Mouse (Mus musculus) lung, postnatal 4 days (tissue): ENCODE data around the gene Vti1a.
A peak's percentile ranks its signal among the peaks of the same experiment; 100 is the strongest.

Experiments
- DNase-seq, 2 experiments: peaks; one replicate each; pipeline ENCODE4 v3.0.0; 2021

The Vti1a gene

DNA sequence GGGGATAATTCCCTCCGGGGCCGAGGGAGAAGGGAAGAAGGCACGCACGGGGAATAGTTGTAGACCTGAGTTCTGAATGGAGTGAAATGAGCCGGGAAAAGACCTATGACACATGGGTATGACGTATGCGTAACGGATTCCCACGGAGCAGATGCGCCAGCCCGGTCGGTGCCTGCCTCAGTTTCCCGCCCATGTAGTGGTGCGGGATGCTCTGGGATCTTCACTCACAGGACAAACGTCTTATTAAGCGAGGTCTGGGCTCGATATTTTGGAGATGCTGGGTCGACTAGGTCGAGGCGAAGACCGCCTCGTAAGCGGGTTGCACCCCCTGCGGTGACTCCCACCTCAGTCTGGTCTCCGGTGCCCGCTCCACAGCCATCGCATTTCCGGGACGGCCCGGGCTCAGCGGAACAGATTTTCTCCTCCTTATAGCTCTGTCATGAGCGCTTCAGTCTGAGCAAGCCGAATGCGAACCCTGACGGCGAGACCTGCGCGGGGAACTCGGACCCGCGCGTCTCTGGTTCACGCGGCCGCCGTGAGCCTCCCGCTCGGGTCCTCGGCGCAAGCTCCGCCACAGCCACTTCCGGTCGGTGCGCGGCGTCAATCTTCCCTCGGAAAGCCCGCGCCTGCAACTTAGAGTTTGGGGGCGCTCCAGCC lies 515 bp upstream of the Vti1a start, which contains the start of gene Zdhhc6:
Zdhhc6 (minus strand) TSS at position 581 of the 657 bp plus-strand sequence.
- peak; percentile 89 for DNase-seq

DNA sequence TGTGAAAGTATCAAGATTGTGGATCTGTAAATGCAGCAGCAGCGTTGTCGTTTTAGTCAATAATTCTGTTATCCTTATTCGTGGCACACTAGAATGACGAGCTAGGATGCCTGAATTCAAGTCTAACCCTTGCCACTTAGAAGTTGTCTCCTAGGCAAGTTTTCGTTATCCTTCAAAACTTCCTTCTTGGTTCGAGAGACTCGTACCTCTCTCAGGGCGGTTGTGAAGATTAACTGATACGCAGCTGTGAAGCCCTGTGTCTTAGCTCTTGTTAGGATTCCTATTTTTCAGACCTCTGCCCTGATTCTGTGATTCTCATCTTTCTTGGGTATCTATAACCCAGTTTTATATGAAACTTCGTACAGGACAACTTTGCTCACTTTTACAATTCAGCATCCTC lies 806 bp downstream of the Vti1a start:
- no peak for DNase-seq

DNA sequence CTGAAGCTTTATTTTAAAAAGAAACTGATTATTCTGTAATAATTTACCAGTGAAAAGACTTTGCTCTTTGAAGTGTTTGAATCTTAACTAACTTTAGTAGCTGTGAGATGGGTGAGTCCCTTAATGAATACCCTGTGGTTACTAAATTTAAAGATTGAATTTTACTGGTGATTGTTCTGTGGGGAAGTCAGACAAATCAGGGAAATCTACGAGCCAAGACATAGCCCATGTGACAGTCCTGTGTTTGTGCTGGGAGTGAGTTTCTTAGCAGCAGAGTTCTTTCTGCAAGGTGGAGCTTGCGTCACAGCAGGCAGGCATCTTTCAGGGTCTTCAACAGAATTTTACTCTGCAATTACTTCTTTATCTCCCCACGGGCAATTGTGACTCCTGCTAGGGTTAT lies 2.9 kb downstream of the Vti1a start:
- no peak for DNase-seq

GRCm38 (mm10) chr19:55319521-55319920 lies 3.4 kb downstream of the Vti1a start:
- no peak for DNase-seq

- no peak for DNase-seq
Observed at GRCm38 (mm10) chr19:55322604-55323003, 6.5 kb downstream of the Vti1a start.

DNA sequence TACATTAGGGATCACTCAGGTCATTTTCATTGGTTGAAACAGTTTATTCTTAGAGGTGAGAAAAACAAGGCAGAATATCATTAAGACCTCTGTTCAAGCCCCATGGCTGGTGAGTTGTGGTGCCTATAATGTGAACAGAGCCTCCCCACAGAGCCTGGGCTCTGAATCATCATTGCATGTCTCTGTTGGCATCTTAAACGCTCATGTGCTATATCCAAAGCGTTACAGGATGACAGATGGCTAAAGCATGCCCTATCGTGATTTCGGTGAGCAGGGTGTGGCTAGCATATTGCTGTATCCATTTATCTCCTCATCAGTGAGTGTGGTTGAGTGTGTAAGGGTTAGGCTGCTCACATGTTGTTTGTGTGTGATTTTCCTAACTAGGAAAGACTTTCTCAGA lies 11.4 kb downstream of the Vti1a start:
- DNase-seq: no peak

DNA sequence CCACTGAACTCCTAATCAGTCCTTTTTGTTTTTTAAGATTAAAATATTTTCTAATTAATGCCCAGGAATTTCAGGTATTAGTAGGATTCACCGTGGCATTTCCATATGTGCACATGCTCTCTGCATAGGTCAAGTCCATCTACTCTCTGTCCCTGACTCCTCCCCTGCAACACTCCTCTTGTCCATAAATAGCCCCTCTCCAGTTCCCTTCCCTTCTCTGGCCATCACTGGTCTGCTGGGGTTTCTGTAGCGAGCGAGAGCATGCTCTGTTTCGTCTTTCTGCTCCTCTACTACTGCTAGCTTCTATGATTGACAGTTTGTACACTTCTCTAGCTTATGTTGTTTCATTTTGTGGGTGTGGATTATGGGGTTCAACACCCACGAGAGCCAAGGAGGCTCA lies 15.7 kb downstream of the Vti1a start:
- no peak for DNase-seq

- DNase-seq: peak; percentile 47 to 79
Observed at GRCm38 (mm10) chr19:55332641-55333268, 16.7 kb downstream of the Vti1a start.

DNA sequence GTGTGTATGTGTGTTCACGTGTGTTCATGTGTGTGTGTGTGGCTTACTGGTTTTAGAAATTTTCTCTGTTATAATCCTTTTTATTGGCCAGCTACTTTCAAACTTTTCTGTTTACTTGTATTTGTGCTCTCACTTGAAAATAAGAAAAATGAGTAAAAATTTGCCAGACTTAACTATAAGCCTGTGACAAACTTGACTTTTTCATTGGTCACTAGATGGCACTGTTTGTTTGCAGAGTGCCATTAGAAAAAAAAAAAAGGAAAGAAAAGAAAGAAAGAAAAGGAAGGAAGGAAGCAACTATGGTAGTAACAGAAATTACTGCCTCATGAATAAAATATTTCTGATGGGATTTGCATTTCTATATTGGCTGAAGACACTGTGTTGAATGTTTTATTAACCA lies 19.8 kb downstream of the Vti1a start:
- no peak for DNase-seq

- peak; percentile 24 to 49 for DNase-seq
Observed at GRCm38 (mm10) chr19:55336441-55336840, 20.3 kb downstream of the Vti1a start.

GRCm38 (mm10) chr19:55337066-55337465 lies 21.0 kb downstream of the Vti1a start:
- no peak for DNase-seq

- no peak for DNase-seq
Observed at GRCm38 (mm10) chr19:55337664-55338063, 21.6 kb downstream of the Vti1a start.

- no peak for DNase-seq
Observed at GRCm38 (mm10) chr19:55340521-55340920, 24.4 kb downstream of the Vti1a start.

- no peak for DNase-seq
Observed at GRCm38 (mm10) chr19:55341377-55341776, 25.3 kb downstream of the Vti1a start.

DNA sequence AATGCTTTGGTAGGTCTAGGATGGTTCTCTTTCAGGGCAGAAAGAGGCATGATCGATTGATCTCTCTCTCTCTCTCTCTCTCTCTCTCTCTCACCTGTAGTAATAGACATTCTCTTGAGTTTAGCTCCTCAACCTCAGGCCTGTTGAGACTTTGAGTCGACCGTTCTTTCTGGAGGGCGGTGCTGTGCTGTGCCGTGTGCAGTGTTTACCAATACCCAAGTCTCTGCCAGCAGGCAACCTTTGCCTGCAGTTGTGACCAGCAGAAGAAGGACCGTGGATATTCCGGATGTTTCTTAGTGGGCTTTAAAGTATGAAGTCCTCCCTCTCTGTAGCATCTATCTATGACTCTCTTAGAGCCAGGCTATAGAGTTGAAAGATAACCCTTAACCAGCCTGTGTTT lies 26.3 kb downstream of the Vti1a start:
- DNase-seq: no peak

DNA sequence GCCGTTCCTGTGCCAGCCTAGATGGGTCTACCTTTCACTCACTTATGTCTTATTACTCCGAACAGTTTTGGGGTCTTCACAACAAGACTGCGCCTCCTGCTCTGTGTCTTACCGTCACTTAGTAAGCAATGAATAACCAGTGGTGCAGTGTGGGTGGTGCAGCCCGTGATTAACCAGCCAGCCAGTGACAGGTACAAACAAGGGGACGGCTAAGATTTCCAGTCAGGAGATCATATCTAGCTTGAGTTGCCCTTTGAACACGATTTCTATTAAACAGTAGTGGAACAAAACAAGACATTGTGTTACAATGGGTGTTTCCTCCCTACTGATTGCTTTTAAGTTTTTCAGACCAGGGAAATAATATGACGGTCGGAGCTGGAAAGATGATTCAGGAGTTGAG lies 27.2 kb downstream of the Vti1a start:
- no peak for DNase-seq

DNA sequence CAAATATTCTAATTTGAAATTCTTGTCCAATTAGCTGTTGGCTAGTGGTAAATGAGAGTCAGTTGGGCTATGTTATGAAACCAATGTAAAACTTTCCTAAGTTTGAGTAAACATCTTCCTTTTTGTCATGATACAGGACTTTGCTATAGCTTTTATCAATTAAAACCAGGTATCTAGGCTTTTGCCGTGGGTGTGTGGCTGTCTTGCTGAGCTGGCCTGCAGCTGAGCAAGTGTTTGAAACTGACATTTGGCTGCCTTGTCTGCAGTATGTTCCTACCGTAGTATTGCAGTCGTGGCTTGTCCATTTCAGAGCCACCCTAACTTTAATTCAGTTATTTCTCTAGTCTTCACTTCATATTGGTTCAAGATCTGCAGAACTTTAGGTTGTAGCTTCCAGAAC lies 32.1 kb downstream of the Vti1a start:
- no peak for DNase-seq

- DNase-seq: peak; percentile 56 to 79
Observed at GRCm38 (mm10) chr19:55350673-55351378, 34.7 kb downstream of the Vti1a start.

DNA sequence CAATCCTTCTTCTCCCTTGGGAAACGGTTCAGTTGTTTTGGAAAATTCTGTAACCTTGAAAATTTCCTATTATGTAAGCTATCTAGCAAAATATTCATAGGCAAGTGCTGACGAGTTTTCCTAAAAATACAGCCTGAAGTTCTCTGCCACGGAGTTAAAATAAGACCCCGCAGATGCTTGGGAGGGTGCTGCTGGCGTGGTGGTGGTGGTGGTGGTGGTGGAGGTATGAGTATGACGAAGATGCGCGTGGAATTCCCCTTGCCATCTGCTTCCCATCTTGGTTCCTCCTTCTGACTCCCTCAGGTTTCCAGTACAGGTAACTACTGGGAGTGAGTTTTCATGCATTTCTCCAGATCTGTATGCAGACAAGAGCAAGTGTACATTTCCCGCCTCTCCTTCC lies 46.5 kb downstream of the Vti1a start:
- DNase-seq: no peak

- no peak for DNase-seq
Observed at GRCm38 (mm10) chr19:55369691-55370090, 53.6 kb downstream of the Vti1a start.

GRCm38 (mm10) chr19:55376331-55376730 lies 60.2 kb downstream of the Vti1a start:
- no peak for DNase-seq

GRCm38 (mm10) chr19:55377465-55377864 lies 61.4 kb downstream of the Vti1a start:
- no peak for DNase-seq

GRCm38 (mm10) chr19:55378884-55379283 lies 62.8 kb downstream of the Vti1a start:
- no peak for DNase-seq

DNA sequence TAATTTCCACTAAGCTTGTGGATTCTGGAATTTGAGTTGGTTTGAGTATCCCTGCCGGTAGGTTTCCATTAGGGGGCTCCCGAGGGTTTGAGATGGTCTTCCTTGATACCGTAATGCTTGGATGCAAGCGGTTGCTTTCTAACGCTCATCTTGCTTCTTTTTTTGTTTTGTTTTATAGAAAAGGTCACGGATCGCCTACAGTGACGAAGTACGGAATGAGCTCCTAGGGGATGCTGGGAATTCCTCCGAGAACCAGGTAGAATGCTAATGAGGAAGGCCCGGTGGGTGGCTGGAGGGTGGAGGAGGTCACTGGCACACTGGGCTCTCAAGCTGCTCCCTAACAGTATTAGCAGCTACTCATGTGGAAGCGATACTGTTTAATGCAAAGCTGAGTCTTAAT lies 64.7 kb downstream of the Vti1a start:
- no peak for DNase-seq
